Mouse (Mus musculus): Measurements from ENCODE around the gene Fbxo45. TPM values are rescaled to one million over a fixed set of nuclear protein-coding genes. Genes with fewer than 3 reads are reported as not detected.

Fbxo45 gene
- polyA plus RNA-seq, 1 experiment = 3.0 TPM

GRCm38 (mm10) chr16:32214156-32214555 lies 32.8 kb downstream of the Fbxo45 start:
- DNase-seq (ENCODE audit: low read depth, low spot score) = no peak

DNA sequence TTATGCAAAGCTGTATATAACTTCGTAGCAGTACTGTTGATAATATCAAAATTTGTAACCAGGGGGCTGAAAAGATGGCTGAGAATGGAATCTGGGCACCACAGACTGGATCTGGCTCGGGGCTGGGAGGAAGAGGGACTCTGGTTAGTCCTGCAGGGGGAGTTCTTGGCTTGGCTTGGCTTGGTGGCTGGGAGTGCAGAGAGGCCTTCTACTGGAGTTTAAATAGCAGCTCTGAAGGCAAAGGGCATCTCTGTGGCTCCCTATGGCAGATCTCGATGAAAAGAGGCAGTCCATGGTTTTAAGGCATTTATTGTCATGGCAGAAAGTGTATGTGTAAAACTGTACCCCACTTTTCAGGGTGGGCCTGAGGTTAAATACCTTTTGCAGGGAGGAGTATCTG lies 42.1 kb downstream of the Fbxo45 start:
- WGBS = 50% methylated on average over 3 of the region's 3 CpGs
- DNase-seq (ENCODE audit: low read depth, low spot score) = no peak

DNA sequence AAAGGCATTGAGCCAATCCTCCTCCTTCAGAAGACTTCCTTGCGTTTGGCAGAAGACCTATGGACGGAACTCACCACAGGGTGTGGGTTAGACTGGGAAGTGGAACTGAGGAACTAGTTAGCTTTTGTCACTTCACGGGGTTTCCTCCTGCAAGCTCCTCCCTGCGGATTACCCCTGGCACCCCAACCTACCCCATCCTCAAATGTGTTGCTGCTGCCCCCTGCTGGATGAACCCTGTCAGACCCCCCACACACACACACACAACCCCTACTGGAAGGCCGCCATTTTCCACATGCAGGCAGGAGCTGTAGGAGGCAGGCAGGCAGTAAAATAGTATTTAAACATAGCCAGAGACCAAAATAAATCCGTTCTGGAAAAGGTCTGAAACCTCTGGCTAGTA lies 44.3 kb downstream of the Fbxo45 start:
- no peak for DNase-seq (ENCODE audit: low read depth, low spot score)
- WGBS = 68% methylated on average over 6 of the region's 6 CpGs

GRCm38 (mm10) chr16:32201004-32201325 lies 46.0 kb downstream of the Fbxo45 start:
- 42% methylated on average over 9 of the region's 9 CpGs for WGBS
- DNase-seq (ENCODE audit: low read depth, low spot score) = no peak

DNA sequence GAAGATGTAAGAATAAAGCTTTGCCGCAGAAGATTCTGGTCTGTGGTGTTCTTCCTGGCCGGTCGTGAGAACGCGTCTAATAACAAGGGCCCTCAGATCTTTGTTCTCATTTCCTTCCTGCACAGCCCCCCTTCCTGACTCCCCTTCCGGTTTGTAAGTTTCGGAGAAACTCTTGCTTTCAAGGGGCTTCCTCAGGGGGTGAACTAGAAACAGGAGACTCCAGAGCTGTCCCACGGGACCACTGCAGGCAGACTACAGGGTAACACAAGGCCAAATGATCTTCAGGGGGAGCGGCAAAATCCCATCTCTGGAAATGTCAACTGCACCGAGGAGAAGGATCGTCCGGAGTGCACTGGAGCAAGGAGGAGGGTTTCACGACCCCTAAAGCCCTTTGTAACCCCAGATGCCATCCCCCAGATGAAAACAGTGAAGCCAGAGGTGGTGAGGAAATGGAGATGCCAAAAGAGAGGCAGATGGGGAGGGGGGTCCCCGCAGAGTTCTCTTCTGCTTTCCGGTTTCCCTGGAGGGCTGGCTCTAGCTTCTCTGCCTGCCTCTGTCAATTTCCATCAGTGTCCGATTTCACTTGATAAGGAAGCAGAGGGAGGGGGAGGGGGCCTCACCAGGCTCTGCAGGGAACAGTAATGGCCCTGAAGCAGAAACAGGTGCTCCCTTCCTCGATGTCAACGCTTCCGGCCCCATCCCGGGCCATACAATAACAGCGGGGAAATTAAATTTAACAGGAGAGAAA lies 46.5 kb downstream of the Fbxo45 start:
- WGBS = 60% methylated on average over 21 of the region's 21 CpGs
- no peak for DNase-seq (ENCODE audit: low read depth, low spot score)

GRCm38 (mm10) chr16:32190011-32190441 lies 56.9 kb downstream of the Fbxo45 start:
- no peak for DNase-seq (ENCODE audit: low read depth, low spot score)
- 60% methylated on average over 12 of the region's 12 CpGs for WGBS

GRCm38 (mm10) chr16:32189109-32189508 lies 57.8 kb downstream of the Fbxo45 start:
- DNase-seq (ENCODE audit: low read depth, low spot score) = no peak
- WGBS = 57% methylated on average over 6 of the region's 6 CpGs

- no peak for DNase-seq (ENCODE audit: low read depth, low spot score)
- WGBS = 92% methylated on average over 5 of the region's 5 CpGs
These were observed 60.9 kb downstream of the Fbxo45 start for GRCm38 (mm10) chr16:32186056-32186455.

Other genes starting within 250 kb of the Fbxo45 start
- 3.9 and 5.4 TPM in 2 replicates for gene Senp5, start 243.9 kb downstream of the Fbxo45 start, polyA plus RNA-seq (2012; rRNA removed)
- gene Pak2, start 167.8 kb downstream of the Fbxo45 start, polyA plus RNA-seq (2012; rRNA removed) = 20.0 and 21.9 TPM in 2 replicates
- 33.9 and 38.4 TPM in 2 replicates for gene Pigx, start 147.4 kb downstream of the Fbxo45 start, polyA plus RNA-seq (2012; rRNA removed)
- 10.1 and 10.5 TPM in 2 replicates for gene Cep19, start 147.4 kb downstream of the Fbxo45 start, polyA plus RNA-seq (2012; rRNA removed)
- 9.0 and 10.8 TPM in 2 replicates for gene Nrros, start 81.6 kb downstream of the Fbxo45 start, polyA plus RNA-seq (2012; rRNA removed)
- not detected in 2 replicates for gene Bex6, start 67.3 kb downstream of the Fbxo45 start, polyA plus RNA-seq (2012; rRNA removed)
- gene Wdr53, start 69 bp upstream of the Fbxo45 start, polyA plus RNA-seq (2012; rRNA removed) = 3.7 and 3.9 TPM in 2 replicates
- not detected in 2 replicates for gene Smco1, start 24.3 kb upstream of the Fbxo45 start, polyA plus RNA-seq (2012; rRNA removed)
- 4.5 and 7.6 TPM in 2 replicates for gene Rnf168, start 30.3 kb upstream of the Fbxo45 start, polyA plus RNA-seq (2012; rRNA removed)
- gene Ubxn7, start 85.1 kb upstream of the Fbxo45 start, polyA plus RNA-seq (2012; rRNA removed) = 2.1 and 10.0 TPM in 2 replicates
- 0.45 and 0.84 TPM in 2 replicates for gene Tm4sf19, start 153.3 kb upstream of the Fbxo45 start, polyA plus RNA-seq (2012; rRNA removed)
- 2.4 and 3.2 TPM in 2 replicates for gene Tctex1d2, start 172.5 kb upstream of the Fbxo45 start, polyA plus RNA-seq (2012; rRNA removed)
- 24.5 and 73.7 TPM in 2 replicates for gene Pcyt1a, start 183.8 kb upstream of the Fbxo45 start, polyA plus RNA-seq (2012; rRNA removed)
- 838 and 1,191 TPM in 2 replicates for gene Slc51a, start 240.7 kb upstream of the Fbxo45 start, polyA plus RNA-seq (2012; rRNA removed)
- 1.9 and 3.1 TPM in 2 replicates for gene Zdhhc19, start 249.1 kb upstream of the Fbxo45 start, polyA plus RNA-seq (2012; rRNA removed)

Measured in large intestine, adult 2 months (tissue).